Mouse (Mus musculus) heart, embryonic 11.5 days (tissue): ENCODE data around the gene Crk. TPM values are rescaled to one million over a fixed set of nuclear protein-coding genes. Genes with fewer than 3 reads are reported as not detected.

Experiments used
- ATAC-seq: fragments of 200-750 bp; cut with Nextera tagmentation; replicated peaks from 2 replicates; pipeline ENCODE4 v1.8.0; 2017; ENCODE audit warnings: moderate library complexity; ENCODE audit not compliant: insufficient number of reproducible peaks, low FRiP score, low TSS enrichment
- H3K27ac ChIP-seq: fragments of 300-500 bp; sonication (generic); 2 replicates; pipeline ENCODE4 v1.5.1; 2014; ENCODE audit warnings: mild to moderate bottlenecking, low read depth, low read length
- H3K27me3 ChIP-seq: fragments of 300-500 bp; sonication (generic); 2 replicates; pipeline ENCODE4 v1.6.1; 2014; ENCODE audit warnings: mild to moderate bottlenecking, low read length, mixed read lengths; ENCODE audit not compliant: control insufficient read depth, insufficient read depth
- H3K36me3 ChIP-seq: fragments of 300-500 bp; sonication (generic); 2 replicates; pipeline ENCODE4 v1.6.1; 2014; ENCODE audit warnings: mild to moderate bottlenecking, low read length, moderate library complexity, mixed read lengths; ENCODE audit not compliant: control insufficient read depth, insufficient read depth
- H3K4me1 ChIP-seq: fragments of 300-500 bp; sonication (generic); 2 replicates; pipeline ENCODE4 v1.6.1; 2014; ENCODE audit warnings: low read length; ENCODE audit not compliant: control insufficient read depth, insufficient read depth
- H3K4me2 ChIP-seq: fragments of 300-500 bp; sonication (generic); 2 replicates; pipeline ENCODE4 v1.6.1; 2014; ENCODE audit warnings: mild to moderate bottlenecking, moderate library complexity
- H3K4me3 ChIP-seq: fragments of 300-500 bp; sonication (generic); 2 replicates; pipeline ENCODE4 v1.5.1; 2014; ENCODE audit warnings: low read depth, low read length
- H3K9ac ChIP-seq: fragments of 300-500 bp; sonication (generic); 2 replicates; pipeline ENCODE4 v1.6.1; 2014; ENCODE audit warnings: mild to moderate bottlenecking, low read depth, low read length, moderate library complexity
- H3K9me3 ChIP-seq: fragments of 300-500 bp; sonication (generic); replicated peaks from 2 replicates; pipeline ENCODE4 v1.6.1; 2016; ENCODE audit warnings: low read length; ENCODE audit not compliant: control insufficient read depth
- WGBS: fragments of 180-500 bp; shearing (Covaris S2); extraction: QIAGEN DNeasy Blood & Tissue Kit; methylation state at CpG from one replicate; pipeline ENCODE4 v1.1.7; 2014; ENCODE audit not compliant: insufficient replicate concordance; 5-methylcytosine and 5-hydroxymethylcytosine counted together
- polyA plus RNA-seq: library from polyadenylated mRNA; unstranded; fragments of >200 nt; fragmentation: Nextera tagmentation; extraction: Ambion mirVana; gene quantifications from 2 replicates; pipeline ENCODE4 v1.2.1, GENCODE M21; 2014

The Crk gene
- polyA plus RNA-seq = 90.3 and 97.4 TPM in 2 replicates

DNA sequence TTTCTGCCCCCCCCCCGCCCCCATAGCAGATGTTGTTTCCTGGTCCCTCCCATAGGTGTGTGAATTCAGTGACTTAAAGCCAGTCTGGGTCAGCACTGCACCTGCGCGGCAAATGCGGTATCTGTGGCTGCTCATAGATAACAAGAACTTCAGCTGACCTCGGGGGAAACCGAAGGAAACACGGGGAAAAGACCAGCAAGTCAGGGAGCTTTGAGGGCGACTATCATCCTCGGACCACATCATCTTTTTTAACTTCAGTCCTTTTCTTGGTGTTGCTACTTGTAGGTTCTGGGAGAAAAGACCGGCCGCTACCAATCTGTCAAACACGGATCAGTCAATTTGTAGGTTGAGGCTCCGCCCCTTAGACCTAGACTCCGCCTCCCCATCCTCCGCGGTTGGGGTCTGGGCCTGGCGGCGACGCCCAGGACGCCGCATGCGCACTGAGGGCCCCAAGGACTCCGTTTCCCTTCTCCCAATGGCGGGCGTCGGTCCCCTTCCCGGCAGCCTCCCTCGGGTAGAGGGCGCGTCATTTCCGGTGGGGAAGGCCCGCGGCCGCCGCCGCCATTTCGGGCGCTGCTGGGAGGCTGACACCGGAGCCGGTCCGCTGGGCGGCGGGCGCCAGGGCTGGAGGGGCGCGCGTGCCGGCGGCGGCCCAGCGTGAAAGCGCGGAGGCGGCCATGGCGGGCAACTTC lies at the start of gene Crk:
Crk (plus strand) TSS at position 513 of the 692 bp plus-strand sequence.
- under 1% methylated on average over 55 of the region's 55 CpGs for WGBS
- Histone ChIP-seq H3K27ac (peak within 1 kb of the TSS; percentile 90), H3K9me3 (no peaks in the 10 kb centered on the region), H3K27me3 (no peaks in the 10 kb centered on the region), H3K4me1 (peaks cover 11% of the 10 kb centered on the region), H3K4me2 (peak within 1 kb of the TSS; percentile 85), H3K4me3 (peak within 1 kb of the TSS; percentile 94), H3K9ac (peak within 1 kb of the TSS; percentile 89), H3K36me3 (peaks cover 3% of the 10 kb centered on the region; the same call in 1 of the 2 replicates)
- ATAC-seq = peak; percentile 96

DNA sequence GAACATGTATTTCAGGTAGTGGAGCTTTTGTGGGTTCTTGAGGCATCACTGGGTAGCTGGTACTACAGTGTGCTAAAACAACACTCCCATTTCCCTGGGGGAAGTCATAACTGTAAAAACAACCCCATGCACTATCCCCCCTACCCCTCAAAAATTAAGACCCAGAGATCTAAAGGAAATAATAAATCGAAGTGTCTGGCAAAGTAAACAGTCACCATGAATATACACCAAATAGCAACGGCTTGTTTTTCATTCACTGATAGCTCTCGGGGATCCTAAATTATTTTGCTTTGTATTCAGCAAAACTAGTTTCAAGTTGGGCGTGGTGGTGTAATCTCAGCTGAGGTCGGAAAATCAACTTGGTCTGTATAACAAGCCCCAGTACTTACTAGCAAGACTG lies 49.0 kb upstream of the Crk start:
- peak overlapping the region; percentile 80 for H3K4me3 ChIP-seq
- H3K27ac ChIP-seq = peak overlapping the region; percentile 74; the same call in 1 of the 2 replicates
- no peaks in the 10 kb centered on the region for H3K27me3 ChIP-seq
- H3K4me1 ChIP-seq = peaks cover 18% of the 10 kb centered on the region
- 11% methylated on average over 5 of the region's 5 CpGs for whole genome bisulfite sequencing
- ATAC-seq = no peak
- H3K9me3 ChIP-seq = no peaks in the 10 kb centered on the region
- H3K36me3 ChIP-seq = 0 out of 2 replicates have a peak, but pooled peaks cover 4% of the 10 kb centered on the region
- H3K9ac ChIP-seq = peak overlapping the region; percentile 78
- peak overlapping the region; percentile 90 for H3K4me2 ChIP-seq

DNA sequence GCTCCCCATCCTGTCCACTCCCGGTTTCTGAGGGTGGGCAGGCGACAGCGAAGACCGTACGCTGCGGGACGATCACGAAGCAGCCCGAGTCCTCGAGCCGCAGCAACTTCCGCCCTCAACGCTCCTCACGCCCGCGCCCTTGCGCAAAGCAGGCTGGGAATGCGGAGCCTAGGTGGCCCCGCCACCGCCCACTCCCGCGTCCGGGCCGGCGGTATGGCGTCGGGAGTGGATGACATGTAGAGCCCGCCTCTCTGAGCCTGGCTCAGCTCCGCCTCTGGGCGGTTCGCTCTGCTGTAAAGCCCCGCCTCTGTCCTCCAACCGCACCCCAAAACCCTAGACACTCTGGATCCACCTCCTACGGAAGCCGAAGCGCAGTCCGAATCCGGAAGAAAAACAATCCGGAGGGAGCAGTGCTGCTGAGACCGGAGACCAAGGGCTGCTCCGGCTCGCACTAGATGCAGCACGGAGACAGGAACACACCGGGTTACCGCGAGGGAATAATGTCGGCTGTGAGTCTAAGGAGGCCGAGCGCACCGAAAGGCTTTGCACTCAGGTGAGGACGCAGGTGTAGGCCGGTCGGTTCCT lies 48.3 kb upstream of the Crk start, which contains the start of gene Inpp5k:
Inpp5k (plus strand) TSS at position 344 of the 585 bp plus-strand sequence.
- H3K36me3 ChIP-seq = 0 out of 2 replicates have a peak, but pooled peaks cover 4% of the 10 kb centered on the region
- H3K9ac ChIP-seq = peak within 1 kb of the TSS; percentile 78
- H3K4me3 ChIP-seq = peak within 1 kb of the TSS; percentile 80
- under 1% methylated on average over 53 of the region's 53 CpGs for WGBS
- peak; percentile 99 for ATAC-seq
- H3K27me3 ChIP-seq = no peaks in the 10 kb centered on the region
- H3K27ac ChIP-seq = peak within 1 kb of the TSS; percentile 74; the same call in 1 of the 2 replicates
- H3K4me2 ChIP-seq = peak within 1 kb of the TSS; percentile 90
- H3K4me1 ChIP-seq = peaks cover 18% of the 10 kb centered on the region
- no peaks in the 10 kb centered on the region for H3K9me3 ChIP-seq

DNA sequence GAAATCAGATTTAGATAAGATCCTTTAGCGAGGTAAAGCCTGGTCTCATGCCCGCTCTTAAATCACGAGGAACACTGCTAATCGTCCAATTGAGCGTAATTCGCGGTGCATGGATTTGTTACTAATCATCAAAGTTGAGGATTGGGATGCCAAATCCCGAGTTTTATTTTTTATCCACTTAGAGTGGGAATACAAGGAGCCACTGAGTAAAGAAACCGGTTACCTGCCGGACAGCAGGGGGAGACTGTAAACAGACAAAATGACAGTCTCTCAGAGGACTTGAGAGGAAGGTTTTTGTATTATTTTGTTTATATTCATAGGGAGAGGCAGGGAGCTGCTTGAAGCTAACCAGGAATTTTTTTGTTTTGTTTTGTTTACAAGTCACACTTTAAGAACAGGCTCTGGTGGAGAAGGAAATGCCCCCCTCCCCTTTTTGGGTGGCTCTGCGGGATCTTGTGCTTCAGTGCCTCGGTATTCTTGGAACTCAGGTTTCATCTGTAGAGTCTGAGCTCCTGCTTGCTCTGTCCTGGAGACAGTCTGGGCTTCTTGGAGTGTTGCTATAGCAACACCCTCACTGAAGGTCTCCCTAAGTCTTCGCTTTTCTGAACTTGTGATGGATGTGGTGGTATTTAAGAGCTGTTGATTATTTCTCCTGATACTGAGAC lies 47.4 kb upstream of the Crk start:
- Histone ChIP-seq H3K4me1 (peaks cover 18% of the 10 kb centered on the region), H3K4me2 (peak overlapping the region; percentile 90), H3K4me3 (peak overlapping the region; percentile 80), H3K27me3 (no peaks in the 10 kb centered on the region), H3K36me3 (0 out of 2 replicates have a peak, but pooled peaks cover 2% of the 10 kb centered on the region), H3K9ac (peak overlapping the region; percentile 77), H3K27ac (no peak overlapping the region; the same call in 1 of the 2 replicates), H3K9me3 (no peaks in the 10 kb centered on the region)
- WGBS = 12% methylated on average over 13 of the region's 13 CpGs
- ATAC-seq = no peak

DNA sequence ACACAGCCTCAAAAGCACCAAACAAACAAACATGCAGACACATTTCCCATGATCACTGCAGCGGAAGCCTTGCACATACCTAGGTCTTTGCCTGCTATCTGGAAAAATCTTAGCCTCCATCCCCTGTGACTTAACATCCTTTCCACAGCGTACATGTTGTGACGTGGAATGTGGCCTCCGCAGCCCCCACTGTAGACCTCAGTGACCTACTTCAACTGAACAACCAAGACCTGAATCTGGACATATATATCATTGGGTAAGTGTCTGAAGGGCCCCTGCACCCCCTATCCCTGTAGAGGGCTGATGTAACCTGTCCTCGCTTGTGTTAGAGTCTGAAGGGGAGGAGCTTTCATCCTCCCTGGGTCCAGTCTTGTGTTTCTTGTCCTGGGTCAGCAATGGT lies 46.1 kb upstream of the Crk start:
- no peak for ATAC-seq
- H3K27ac ChIP-seq = no peak overlapping the region
- H3K36me3 ChIP-seq = peaks cover 4% of the 10 kb centered on the region
- WGBS = 89% methylated on average over 5 of the region's 5 CpGs
- no peaks in the 10 kb centered on the region for H3K27me3 ChIP-seq
- no peaks in the 10 kb centered on the region for H3K9me3 ChIP-seq
- H3K4me3 ChIP-seq = no peak overlapping the region
- no peak overlapping the region for H3K9ac ChIP-seq
- peaks cover 18% of the 10 kb centered on the region for H3K4me1 ChIP-seq
- H3K4me2 ChIP-seq = no peak overlapping the region

DNA sequence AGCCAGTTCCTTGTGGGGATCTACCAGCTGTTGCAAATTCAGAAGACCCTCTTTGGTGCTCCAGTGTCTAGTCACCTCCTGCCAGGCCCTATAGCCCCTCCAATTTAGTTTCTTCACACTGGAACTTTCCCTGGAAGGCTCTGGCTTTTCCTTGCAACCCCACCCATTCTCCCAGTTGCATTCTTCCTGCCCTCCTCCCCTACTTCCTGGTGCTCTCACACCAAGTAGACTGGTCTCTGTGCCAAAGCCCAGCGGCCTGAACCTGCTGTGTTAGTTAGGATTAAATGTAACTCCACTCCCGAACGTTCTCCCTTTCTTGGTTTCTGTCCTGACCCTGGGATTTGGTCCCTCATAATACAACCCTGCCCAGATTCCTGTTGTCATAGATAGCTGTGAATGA lies 44.3 kb upstream of the Crk start:
- Histone ChIP-seq H3K4me3 (no peak overlapping the region), H3K27me3 (no peaks in the 10 kb centered on the region), H3K36me3 (peaks cover 7% of the 10 kb centered on the region), H3K4me2 (no peak overlapping the region), H3K9me3 (no peaks in the 10 kb centered on the region), H3K4me1 (peaks cover 15% of the 10 kb centered on the region), H3K9ac (no peak overlapping the region), H3K27ac (no peak overlapping the region)
- 79% methylated on average over 3 of the region's 3 CpGs for WGBS
- ATAC-seq = no peak

DNA sequence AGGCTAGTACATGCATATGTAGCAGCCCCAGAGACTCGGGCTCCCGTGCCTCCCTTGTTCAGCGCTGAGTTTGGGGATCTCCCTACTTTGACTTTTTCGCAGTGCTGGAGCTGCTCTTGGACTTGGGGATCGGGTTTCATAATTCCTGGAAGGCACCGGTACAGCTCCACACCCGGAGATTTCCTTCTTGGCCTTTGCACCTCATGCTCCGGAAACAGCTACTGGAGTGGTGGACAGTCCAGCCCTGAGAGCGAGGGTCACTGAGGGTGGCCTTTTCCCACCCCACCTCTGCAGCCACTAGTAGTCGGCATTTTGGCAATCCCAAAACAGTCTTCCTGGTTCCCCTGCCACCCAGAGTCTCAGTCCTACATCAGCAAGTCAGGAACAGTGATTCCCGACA lies 43.7 kb upstream of the Crk start:
- WGBS = 66% methylated on average over 11 of the region's 11 CpGs
- ATAC-seq = no peak

DNA sequence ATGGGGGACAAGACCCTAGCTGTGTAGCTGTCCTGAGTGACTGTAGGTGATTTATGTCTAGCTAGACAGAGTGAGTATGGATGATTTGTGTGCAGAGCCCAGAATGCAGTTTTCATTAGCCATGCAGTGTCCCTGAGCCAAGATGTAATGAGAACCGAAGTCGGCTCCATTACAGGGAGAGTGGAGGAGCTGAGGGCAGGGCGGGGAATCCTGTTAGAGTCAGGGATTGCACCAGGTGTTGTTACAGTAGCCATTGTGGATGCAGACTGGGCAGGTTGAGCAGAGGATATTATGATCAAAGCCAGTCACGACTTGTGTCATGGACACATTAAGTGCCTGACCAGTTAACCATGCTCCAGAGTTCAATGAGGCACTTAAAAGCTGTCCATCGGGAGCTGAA lies 35.7 kb upstream of the Crk start:
- Histone ChIP-seq H3K4me1 (peaks cover 3% of the 10 kb centered on the region), H3K27ac (no peak overlapping the region), H3K9me3 (no peaks in the 10 kb centered on the region), H3K27me3 (no peaks in the 10 kb centered on the region), H3K9ac (no peak overlapping the region), H3K36me3 (peaks cover 3% of the 10 kb centered on the region), H3K4me3 (no peak overlapping the region), H3K4me2 (no peak overlapping the region)
- ATAC-seq = no peak
- WGBS = 68% methylated on average over 5 of the region's 5 CpGs

More for the DNA sequence above, 43.7 kb upstream of the Crk start:
- Histone ChIP-seq H3K4me3 (no peak overlapping the region), H3K27ac (no peak overlapping the region), H3K4me2 (no peak overlapping the region), H3K27me3 (no peaks in the 10 kb centered on the region), H3K9me3 (no peaks in the 10 kb centered on the region), H3K9ac (no peak overlapping the region), H3K4me1 (peaks cover 12% of the 10 kb centered on the region), H3K36me3 (peaks cover 7% of the 10 kb centered on the region)
